Mouse (Mus musculus) CH12.LX (cell line): ENCODE measurements around the gene Dntt.

Experiments used
- CTCF ChIP-seq, 2 experiments: IDR thresholded peaks in 1 of 2; conservative IDR thresholded peaks in 1 of 2; 2 replicates each; pipeline ENCODE4 v1.5.1; 2011 to 2012; ENCODE audit warnings: low read depth in 2 of 2, low read length in 2 of 2, improper control_type of control experiment in 1 of 2, inconsistent platforms in 1 of 2, mild to moderate bottlenecking in 1 of 2, moderate library complexity in 1 of 2
- ELF1 ChIP-seq: IDR thresholded peaks from 2 replicates; pipeline ENCODE4 v1.6.1; 2014; ENCODE audit warnings: low read depth, mild to moderate bottlenecking, inconsistent platforms, low read length, improper control_type of control experiment
- EP300 ChIP-seq: IDR thresholded peaks from 2 replicates; pipeline ENCODE4 v1.6.1; 2011; ENCODE audit warnings: low read length, improper control_type of control experiment
- NELFE ChIP-seq: IDR thresholded peaks from 2 replicates; pipeline ENCODE4 v1.6.1; 2011; ENCODE audit warnings: low read depth, low read length, improper control_type of control experiment
- ZNF384 ChIP-seq: IDR thresholded peaks from 2 replicates; pipeline ENCODE4 v1.6.1; 2012; ENCODE audit warnings: low read depth, low read length, improper control_type of control experiment, inconsistent platforms

DNA sequence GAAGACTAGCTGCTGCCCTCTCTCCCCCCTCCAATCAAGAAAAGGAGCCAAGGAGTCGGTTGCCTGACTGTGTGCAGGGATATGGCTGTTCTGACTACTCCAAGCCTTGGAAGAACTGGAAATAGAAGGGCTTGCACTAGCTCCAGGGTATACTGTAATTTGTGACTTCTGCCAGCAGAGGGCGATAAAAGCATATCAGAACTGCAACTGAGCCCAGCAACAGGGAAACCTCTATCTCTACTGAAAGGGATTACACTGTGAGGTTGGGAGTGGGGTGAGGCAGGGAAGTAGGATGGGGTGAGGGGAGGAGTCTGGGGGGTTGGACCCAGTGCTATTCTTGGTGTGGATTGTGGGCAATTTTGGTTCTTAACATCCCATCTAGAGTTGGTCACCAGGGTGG lies 57.6 kb downstream of the Dntt start:
- no peak for TF ChIP-seq ELF1
- TF ChIP-seq CTCF (conservative IDR thresholded peaks at IDR 0.05 in 1 of 2, IDR thresholded peaks at IDR 0.05 in 1 of 2; ENCODE audit: low read depth in 2 of 2, low read length in 2 of 2): peak; percentile 67 to 84
- no peak for TF ChIP-seq NELFE
- no peak for TF ChIP-seq ZNF384
- no peak for TF ChIP-seq EP300
